Mouse (Mus musculus) mouse trophoblast stem cell (cell line): ENCODE data around the gene Pet100.

Source experiments
- in situ Hi-C, 2 experiments: fragments of 300-500 bp; cut with MseI, MboI; formaldehyde crosslinking; loops; 2 replicates in 1 of 2; 3 replicates in 1 of 2; pipeline ENCODE4 v1.15.1; 2025

The Pet100 gene

DNA sequence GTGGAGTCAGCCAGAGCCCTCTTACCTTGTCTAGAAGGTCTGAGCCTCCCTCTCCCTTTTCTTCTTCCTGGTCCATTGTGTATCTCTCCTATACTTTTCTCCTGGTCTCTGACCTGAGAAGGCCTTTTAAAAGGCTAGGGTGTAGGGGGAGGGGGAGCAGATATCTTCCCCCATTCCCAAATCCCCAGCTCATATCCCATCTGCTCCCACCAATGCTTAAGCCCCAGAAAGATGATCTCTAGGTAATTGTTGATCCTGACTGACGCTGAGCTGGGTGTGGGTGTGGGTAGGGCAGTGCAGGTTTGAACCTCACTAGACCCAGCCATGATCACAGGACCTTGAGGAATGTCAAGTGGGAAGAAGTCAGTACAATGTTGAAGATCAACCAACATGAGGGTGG, 4.1 kb downstream of the Pet100 start, which contains the start of gene Pcp2:
Gene Pcp2 (minus strand): TSS at position 101 of the 400 bp plus-strand sequence.
- in situ Hi-C loops = no loop called here

DNA sequence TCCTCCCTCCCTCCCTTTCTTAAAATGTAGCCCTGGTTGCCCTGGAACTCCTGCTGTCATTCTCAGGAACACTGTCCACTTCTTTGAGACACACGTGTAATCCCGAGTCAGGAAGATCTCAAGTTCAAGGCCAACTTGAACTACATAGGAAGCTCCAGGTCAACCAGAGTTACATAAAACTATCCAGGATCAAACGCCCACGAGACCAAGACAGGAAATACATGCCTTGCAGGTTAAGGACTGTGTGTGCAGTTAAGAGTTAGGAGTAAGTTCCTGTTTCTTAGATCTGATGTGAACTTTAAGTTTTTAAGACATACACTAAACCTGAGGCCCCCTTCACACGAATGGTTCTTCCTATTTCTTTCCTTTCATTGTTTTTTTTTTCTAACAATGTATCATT, 5.6 kb downstream of the Pet100 start:
- in situ Hi-C loops = no loop called here

DNA sequence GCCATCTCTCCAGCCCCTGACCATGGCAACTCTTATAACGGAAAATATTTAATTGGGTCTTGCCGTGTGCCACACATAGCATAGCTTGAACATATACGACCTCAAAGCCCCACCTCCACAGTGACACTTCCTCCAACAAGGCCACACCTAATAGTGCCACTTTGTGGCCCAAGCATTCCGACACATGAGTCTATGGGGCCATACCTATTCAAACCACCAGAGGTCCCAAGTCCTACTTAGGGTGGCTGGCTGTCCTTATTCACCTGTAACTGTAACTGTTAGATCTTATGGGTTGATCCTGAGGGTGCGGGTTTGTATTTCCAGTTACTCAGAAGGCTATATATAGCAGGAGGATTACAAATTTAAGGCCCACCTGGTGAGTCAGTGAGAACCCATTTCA, 6.7 kb downstream of the Pet100 start:
- in situ Hi-C loops = no loop called here

DNA sequence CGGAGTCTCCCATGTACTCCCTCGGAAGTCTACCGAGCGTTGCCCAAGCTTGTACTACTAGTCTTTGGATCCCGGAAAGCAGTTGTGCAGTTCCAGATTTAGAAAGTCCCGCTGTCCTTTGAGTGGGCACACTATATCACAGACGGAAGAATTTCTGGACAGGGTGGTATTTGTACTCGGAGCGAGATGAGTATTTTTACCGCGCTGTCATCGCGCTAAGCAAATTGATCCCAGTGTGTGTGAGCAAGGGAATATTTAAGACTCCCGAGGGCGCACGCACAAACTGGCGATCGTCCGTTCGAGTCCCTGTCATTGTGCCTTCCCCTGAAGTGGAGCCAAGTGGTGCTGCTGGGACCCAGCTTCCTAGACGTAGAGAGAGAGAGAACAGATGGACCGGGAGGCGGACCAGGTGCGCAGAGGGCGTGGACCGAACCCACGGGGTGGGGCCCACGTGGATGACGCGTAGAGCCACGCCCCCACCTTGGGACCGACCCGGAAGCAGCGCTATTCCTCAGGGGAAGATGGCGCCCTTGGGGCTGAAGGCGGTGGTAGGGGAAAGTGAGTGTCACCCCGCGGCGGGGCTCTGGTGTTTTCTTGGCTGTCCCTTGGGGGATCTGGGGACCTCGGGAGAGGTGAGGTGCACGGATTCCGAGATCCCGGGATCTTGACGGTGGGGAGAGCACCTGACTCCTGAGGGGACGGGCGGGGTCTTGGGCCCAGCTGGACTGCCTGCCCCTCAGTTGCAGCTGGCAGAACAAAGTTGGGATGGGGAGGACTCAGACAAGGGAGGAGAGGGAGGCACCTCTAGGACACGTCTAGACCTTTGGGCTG, 9.5 kb downstream of the Pet100 start, which contains the start of gene Stxbp2:
Gene Stxbp2 (plus strand): TSS at position 309 of the 831 bp plus-strand sequence.
- in situ Hi-C loops = loop anchor here in 1 of 2 experiments (5.0 kb wide), 1 partner anchor 41 kb away; the partner anchor contains the start of gene Fcor

DNA sequence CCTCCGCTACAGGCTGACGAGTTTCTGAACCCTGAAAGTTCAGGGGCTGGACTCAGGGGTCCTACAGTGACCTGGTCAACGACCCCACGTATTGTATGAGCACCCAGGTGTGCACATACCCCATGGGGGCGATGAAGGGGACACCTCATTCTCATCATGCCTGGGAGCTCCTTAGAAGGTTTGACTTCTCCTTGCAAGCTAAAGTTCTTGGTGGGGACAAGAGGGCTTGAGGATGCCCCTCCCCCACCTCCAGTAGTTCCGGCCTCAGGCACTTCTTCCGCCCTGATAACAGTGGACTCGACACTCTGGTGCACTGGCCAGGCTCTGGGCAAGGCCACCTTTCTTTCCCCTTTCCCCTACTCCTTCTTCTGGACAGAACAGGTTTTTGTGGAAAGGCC, 10.1 kb downstream of the Pet100 start:
- in situ Hi-C loops = loop anchor here in 1 of 2 experiments (5.0 kb wide), 1 partner anchor 41 kb away; the partner anchor contains the start of gene Fcor

DNA sequence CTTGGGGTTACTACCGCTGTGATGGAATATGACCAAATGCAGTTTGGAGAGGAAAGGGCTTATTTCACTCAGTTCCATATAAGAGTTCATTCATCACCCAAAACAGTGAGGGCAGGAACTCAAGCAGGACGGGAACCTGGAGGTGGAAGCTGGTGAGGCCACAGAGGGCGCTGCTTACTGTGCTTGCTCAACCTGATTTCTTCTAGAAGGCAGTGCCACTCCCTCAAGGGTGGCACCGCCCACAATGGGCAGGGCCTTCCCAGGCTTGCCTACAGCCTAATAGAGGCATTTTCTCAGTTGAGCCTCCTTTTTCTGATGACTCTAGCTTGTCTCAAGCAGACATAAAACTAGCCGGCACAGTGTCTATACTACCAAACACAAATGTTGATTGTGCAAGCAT, 24.5 kb downstream of the Pet100 start:
- in situ Hi-C loops = no loop called here

DNA sequence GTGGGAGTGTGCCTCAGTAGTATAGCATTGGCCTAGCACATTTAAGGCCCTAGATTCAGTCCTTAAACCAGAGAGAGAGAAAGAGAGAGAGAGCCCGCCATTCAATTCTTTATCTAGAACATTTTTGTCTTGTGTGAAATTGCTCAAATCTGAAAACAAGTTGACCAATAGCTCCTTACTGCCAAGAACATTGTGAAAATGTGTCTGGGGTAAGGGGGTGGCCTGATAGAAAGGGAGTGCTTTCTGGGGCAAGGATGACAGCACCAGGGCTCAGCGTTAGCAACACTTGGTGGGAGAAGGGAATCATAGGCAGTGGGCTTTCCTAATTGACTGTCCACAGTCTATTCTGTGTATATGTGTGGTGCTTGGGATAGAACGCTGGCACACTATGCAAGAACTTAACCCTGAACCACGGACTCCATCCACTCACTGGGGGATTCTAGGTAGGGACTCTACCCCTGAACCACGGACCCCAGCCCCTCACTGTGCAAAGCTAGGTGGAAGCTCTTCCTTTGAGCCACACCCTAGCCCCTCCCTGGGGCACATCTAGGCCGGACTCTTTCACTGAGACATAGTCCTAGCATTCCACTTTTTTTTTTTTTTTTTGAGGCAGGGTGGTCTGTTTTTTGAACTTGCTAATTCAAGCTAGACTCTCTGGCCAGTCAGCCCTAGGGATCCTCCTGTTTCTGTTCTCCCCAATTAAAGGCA, 25.6 kb downstream of the Pet100 start:
- in situ Hi-C loops = no loop called here

DNA sequence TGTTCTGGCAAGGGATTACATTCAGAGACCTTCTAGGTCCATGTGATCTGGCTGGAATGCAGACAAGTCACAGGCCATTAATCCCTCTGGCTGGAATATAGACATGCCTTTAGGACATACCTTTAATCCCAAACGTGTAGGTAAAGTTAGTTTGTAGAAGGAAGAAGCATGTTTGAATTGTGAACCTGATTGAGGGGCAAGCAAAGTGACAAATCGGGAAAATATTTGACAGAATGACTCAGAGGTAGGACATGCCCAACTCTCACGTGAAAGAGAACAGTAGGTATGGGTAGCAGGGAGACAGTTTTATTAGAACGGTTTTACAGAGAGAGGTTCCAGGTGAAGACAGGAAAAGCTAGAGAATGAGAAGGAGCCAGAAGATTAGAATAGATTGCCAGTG, 26.2 kb downstream of the Pet100 start:
- in situ Hi-C loops = no loop called here

DNA sequence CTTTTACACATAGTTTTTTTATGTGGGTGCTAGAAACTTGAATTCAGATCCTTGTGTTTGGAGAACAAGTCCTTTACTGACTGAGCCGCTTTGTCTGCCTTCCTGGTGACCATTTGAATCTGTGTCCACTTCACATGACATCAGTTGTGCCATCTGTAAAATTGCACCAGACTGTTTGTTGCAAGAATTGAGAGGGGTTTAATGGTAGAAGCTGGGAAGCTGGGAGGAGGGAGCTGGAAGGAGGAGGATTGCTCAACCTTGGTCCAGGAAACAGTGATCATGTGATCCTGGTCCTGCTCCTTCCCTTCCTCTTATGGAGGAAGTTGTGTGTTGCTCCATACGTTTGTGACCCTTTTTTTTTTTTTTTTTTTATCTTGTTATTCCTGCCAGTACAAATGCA, 26.9 kb downstream of the Pet100 start:
- in situ Hi-C loops = no loop called here

DNA sequence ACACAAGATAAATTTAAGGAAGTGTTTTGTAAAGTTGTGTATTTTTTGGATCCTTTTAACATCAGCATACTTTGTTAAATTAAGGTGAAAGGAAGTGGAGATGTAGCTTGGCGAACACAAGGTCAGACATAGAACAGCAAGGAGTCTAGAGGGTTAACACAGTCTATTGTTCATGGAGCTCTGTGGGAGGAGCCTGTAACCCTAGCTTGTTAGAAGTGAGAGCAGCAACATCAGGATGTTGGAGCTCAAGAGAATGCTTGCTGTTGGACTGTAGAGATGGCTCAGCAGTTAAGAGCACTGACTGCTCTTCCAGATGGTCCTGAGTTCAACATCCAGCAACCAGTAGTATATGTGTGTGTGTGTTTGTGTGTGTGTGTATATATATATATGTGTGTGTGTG, 27.6 kb downstream of the Pet100 start:
- in situ Hi-C loops = no loop called here

DNA sequence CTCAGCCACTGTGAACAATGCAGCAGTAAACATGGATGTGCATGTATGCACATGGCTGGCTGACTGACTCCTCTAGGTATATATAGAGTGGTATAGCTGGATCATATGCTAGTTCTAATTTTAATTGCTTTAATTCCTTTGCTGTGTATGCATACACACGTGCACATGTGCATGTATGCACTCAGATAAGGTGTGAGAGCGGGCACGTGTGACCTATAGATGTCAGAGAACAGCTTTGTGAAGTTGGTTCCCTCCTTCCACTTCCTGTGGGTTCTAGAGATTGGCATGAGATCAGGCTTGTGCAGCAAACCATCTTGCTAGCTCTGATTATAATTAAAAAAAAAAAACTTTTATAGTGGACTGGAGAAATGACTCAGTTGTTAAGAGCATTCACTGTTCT, 31.5 kb downstream of the Pet100 start:
- in situ Hi-C loops = no loop called here

DNA sequence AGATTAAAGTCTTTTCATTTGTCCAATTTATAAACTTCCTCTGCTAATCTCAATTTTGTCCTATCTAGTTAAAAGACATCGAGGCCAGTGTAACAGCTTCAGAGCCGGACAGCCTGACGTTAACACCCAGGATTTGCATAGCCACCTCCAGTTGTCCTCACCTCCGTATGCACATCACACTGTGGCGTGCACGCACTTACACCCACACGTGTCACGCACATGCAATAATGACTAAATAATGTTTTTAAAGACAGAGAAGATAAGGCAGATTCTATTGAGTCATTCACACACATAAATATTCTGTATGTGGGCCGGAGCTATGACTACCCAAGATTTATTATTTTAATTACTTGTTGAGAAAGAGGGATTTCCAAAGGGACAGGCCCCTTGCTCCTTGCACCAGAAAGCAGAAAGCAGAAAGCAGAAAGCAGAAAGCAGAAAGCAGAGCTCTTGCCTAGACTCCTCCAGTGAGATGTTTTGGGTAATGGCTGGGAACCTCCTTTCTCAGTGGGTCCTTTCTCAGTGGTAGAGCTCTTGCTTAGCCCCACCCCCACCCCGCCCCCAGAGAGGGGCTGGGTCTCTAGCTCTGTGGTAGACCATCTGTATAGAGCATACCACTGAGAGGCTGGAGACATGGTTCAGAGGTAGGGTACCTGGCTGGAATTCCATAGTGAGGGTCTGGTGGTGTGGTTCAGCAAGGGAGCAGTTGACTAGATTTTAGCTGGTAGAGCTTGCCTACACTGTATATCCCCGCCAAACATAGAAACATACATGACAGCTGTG, 33.6 kb downstream of the Pet100 start:
- in situ Hi-C loops = no loop called here

DNA sequence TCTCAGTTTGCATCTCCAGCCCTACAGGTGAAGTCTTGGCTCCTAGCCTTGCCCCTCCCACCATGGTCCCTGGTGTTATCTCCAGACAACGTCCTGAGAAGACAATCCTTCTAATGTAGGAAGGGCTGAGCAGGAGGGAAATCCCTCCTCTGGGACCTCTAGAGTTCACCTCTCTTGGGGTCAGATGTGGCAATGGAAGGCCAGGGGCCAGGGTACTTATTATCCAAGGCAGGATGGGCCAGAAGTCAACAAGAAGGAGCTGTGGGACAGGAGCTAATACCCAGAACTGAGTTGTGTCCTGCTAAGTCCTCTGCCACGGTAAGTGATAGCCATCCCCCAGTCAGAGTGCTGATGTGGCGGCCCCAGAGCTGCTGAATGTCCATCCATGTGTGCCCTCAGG, 34.2 kb downstream of the Pet100 start, which contains the start of gene Retn:
Gene Retn (plus strand): TSS at position 245 of the 400 bp plus-strand sequence.
- in situ Hi-C loops = no loop called here

DNA sequence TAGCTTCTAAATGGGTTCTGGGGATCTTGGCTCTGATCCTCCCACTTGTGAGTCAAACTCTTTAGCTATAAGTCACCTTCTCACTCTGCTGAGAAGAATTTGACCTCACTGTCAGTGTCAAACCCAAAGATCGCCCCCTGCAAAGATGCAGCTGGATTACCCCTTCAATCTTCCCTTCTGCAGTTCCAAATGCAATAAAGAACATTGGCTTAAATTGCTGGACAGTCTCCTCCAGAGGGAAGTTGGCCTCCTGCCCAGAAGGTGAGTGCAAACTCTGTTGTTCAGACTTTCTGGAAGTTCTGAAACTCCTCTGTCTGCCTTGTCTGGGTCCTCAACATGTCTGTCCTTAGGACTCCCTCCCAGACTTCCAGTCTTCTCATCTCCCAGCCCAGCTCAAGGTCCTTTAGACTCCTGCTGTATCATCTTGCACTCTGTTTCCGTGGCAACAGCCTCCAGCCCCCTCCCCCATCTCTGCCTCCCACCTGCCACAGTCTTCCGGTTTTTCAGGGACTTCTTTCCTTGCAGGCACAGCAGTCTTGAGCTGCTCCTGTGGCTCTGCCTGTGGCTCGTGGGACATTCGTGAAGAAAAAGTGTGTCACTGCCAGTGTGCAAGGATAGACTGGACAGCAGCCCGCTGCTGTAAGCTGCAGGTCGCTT, 35.5 kb downstream of the Pet100 start:
- in situ Hi-C loops = no loop called here

DNA sequence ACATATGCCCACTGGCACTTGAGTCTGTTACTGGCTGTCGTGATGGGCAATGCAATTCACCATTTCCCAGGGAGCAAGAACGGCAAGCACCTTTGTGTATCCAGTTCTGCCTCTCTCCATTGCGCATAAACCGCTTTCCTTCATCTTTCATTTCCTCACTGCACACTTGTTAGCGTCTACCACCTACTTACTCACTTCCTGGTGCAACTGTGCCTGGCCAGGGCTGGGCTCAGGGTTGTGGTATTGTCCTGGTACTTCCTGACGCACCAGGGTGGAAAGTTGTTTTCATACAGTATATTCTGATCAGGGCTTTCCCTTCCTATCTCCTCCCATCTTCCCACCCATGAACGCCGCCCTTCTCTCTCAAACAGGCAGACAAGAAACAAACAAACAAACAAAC, 39.5 kb downstream of the Pet100 start:
- in situ Hi-C loops = no loop called here

DNA sequence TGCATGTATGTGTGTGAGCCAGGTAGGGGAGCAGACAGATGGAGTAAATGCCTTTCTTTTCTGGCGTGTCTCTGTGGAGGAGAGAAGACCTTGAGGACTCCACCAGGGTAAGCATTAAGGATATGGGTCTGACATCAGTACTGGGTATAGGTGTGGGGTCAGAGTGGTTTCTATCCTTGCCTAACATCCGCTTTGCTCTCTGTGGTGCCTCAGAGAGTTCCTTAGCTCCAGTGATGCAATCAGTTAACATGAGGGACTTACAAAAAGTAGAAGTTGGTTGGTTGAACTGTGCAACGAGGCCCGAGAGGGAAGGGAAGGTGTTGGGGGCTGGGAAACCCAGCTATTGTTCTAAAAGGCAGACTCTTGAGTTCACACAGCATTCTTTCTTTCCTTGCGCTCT, 43.1 kb downstream of the Pet100 start:
- in situ Hi-C loops = no loop called here

DNA sequence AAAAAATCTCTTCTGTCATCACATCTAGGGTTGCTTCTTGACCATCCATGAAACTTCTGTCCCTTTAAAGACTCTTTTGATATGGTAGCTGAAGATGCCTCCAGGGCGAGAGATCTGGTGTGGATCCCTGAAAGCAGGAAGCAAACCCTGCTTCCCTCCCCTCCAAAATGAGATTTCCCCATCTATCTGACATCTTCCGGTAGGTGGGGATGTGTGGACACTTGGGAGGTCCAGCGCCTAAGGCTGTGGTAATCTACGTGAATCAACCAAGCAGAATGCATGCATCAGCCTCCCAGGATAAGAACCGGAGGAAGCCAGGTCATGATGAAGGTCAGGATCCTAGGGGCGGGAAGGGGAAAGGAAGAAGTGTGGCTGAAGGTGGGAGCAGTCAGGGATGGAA, 44.2 kb downstream of the Pet100 start, which contains the start of gene Mcemp1:
Gene Mcemp1 (plus strand): TSS at position 248 of the 400 bp plus-strand sequence.
- in situ Hi-C loops = no loop called here

DNA sequence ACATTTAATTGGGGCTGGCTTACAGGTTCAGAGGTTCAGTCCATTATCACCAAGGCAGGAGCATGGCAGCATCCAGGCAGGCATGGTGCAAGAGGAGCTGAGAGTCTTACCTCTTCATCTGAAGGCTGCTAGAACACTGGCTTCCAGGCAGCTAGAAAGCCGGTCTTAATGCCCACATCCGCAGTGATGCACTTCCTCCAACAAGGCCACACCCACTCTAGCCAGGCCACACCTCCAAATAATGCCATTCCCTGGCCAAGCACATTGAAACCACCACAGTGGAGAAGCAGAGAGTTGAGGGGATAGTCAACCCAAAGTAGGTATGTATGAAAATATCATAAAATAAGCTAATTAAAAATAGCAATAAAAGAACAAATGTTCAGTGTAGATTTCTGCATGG, 49.0 kb downstream of the Pet100 start:
- in situ Hi-C loops = loop anchor here in 1 of 2 experiments (5.0 kb wide), 1 partner anchor 38 kb away; the partner anchor contains the start of gene Stxbp2

DNA sequence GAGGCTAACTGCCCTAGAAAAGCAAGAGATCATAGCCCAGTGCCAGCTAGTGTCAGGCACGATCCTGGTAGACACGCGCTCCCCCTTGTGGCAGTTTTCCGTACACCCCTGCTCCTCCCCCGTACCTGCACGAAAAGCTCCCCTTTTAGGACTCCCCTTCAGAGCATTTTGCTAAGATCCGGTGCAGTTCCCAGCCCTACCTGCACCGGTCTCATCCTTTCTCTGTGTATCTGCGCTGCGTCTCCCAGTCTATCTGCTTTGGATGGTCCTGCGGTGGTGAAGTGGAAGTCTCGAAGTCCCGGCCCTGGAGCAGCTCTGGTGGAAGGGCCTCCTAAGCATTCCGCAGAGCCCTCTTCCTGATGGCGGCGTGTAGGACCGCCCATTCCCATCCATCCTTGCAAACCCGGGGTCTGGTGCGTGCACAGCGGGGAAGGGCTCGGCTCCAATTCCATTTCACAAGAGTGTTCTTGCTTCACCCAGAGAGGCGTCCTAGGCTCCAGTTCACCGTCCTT, 50.7 kb downstream of the Pet100 start, which contains the start of gene Fcor:
Gene Fcor (minus strand): TSS at position 383 of the 512 bp plus-strand sequence.
- in situ Hi-C loops = loop anchor here in 1 of 2 experiments (5.0 kb wide), 1 partner anchor 40 kb away; the partner anchor contains the start of gene Stxbp2

DNA sequence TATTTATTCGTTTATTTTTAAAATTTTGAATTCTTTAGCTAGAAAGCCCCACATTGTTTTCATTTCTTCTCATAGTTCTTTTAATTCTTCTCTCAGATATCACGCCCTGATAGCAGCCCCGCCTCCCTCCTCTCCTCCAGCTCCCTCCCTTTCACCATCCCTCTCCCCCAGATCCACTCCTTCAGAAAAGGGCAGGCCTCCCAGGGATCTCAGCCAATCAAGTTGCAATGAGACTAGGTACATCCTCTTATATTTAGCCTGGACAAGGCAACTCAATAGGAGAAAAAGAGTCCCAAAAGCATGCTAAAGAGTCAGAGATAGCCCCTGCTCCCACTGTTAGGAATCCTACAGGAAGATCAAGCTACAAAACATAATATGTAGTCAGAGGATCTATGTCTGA, 53.3 kb downstream of the Pet100 start:
- in situ Hi-C loops = loop anchor here in 1 of 2 experiments (5.0 kb wide), 1 partner anchor 42 kb away; the partner anchor contains the start of gene Stxbp2
